Mouse (Mus musculus) small intestine, adult 2 months (tissue): ENCODE measurements at regions not wholly inside any gene's neighbourhood (a gene's known extent, or its start where the extent isn't known, plus 50 kb on each side); places are given as distances from the start of the nearest gene placed in this dataset.

Source experiments
- H3K27ac ChIP-seq: fragments of 200-500 bp; 2 replicates; pipeline ENCODE4 v1.5.1; 2012; ENCODE audit warnings: low read depth, low read length, control low read depth, inconsistent platforms; ENCODE audit not compliant: insufficient read depth
- H3K27me3 ChIP-seq: fragments of 200-500 bp; 2 replicates; pipeline ENCODE4 v1.6.1; 2012; ENCODE audit warnings: mild to moderate bottlenecking, moderate library complexity, low read length, inconsistent platforms; ENCODE audit not compliant: control insufficient read depth, insufficient read depth
- H3K36me3 ChIP-seq: fragments of 200-500 bp; 2 replicates; pipeline ENCODE4 v1.6.1; 2012; ENCODE audit warnings: mild to moderate bottlenecking, low read length, control low read depth, inconsistent platforms; ENCODE audit not compliant: control insufficient read depth, insufficient read depth
- H3K4me1 ChIP-seq: fragments of 200-500 bp; 2 replicates; pipeline ENCODE4 v1.6.1; 2012; ENCODE audit warnings: low read length, inconsistent platforms, mixed read lengths; ENCODE audit not compliant: control insufficient read depth, insufficient read depth, insufficient read length
- H3K4me3 ChIP-seq: fragments of 200-500 bp; 2 replicates; pipeline ENCODE4 v1.5.1; 2012; ENCODE audit warnings: low read depth, mild to moderate bottlenecking, control low read depth, inconsistent platforms, low read length, moderate library complexity
- CTCF ChIP-seq: fragments of 200-500 bp; IDR thresholded peaks from 2 replicates; pipeline ENCODE4 v1.5.1; 2012; ENCODE audit warnings: low read depth, mild to moderate bottlenecking, control low read depth, inconsistent platforms, low read length, moderate library complexity, mixed read lengths; ENCODE audit not compliant: insufficient replicate concordance, insufficient read length; ENCODE audit errors: extremely low read depth
- POLR2A ChIP-seq: fragments of 200-500 bp; IDR thresholded peaks from 2 replicates; pipeline ENCODE4 v1.6.1; 2012; ENCODE audit warnings: low read depth, mild to moderate bottlenecking, control low read depth, inconsistent platforms, low read length, moderate library complexity
- WGBS: fragments of 180-500 bp; shearing (Covaris S2); methylation state at CpG from one replicate; pipeline ENCODE4 v1.1.7; 2018; 5-methylcytosine and 5-hydroxymethylcytosine counted together

DNA sequence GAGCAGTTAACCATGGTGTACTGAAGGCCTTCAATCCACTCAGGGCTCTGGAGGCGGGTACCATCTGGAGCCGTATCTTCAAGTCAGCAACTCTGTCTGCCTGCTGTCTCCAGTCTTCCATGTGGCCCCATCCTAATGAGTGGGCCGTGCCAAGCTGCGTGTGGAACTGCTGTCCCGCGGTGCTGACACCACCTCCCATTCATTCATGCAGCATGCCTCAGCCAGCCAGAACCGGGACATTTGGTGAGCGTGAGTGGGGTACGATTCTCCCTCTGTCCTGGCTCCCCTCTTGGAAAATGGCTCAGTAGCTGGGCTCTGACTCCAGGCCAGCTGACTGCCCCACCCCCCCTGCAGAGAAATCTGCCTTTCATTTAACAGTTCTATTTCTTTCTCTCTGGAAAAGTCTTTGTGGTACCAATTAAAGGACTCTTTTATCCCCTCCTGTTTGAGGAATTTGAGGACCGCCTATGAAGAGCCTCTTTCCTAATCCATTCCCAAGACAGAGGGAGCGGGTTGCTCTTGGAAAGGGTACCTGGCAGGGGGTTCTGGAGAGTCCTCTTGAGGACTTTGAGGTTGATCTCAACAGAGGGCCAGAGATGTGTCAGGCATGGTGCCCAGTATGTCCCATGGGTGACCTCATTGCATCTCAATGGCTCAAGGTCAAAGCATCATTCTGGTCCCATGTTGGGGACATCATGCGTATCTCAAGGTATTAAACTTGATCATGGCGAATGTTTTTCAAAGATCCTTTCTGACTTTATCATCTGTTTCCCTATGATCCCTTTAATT lies 55.5 kb upstream of the Brd7 start:
- Histone ChIP-seq H3K27me3 (no peaks in the 10 kb centered on the region), H3K4me3 (no peak overlapping the region), H3K27ac (no peak overlapping the region), H3K4me1 (no peaks in the 10 kb centered on the region), H3K36me3 (no peaks in the 10 kb centered on the region)
- no peak for TF ChIP-seq POLR2A
- TF ChIP-seq CTCF, result no peak
- 76% methylated on average over 13 of the region's 13 CpGs for WGBS

- WGBS, result 84% methylated on average over 2 of the region's 2 CpGs
- no peaks in the 10 kb centered on the region for H3K36me3 ChIP-seq
- TF ChIP-seq POLR2A (no peak), CTCF (no peak)
- no peak overlapping the region for H3K4me3 ChIP-seq
- H3K27ac ChIP-seq, result no peak overlapping the region
- H3K4me1 ChIP-seq, result no peaks in the 10 kb centered on the region
- no peaks in the 10 kb centered on the region for H3K27me3 ChIP-seq
Measured at GRCm38 (mm10) chr8:88423264-88423663, 61.3 kb upstream of the Brd7 start.

GRCm38 (mm10) chr8:88428560-88428959 lies 66.6 kb upstream of the Brd7 start:
- Histone ChIP-seq H3K4me3 (no peak overlapping the region), H3K27me3 (no peaks in the 10 kb centered on the region), H3K36me3 (no peaks in the 10 kb centered on the region), H3K27ac (no peak overlapping the region), H3K4me1 (no peaks in the 10 kb centered on the region)
- TF ChIP-seq CTCF (no peak), POLR2A (no peak)
- WGBS, result 61% methylated on average over 5 of the region's 5 CpGs

GRCm38 (mm10) chr8:88431389-88431788 lies 69.4 kb upstream of the Brd7 start:
- no peak overlapping the region for H3K4me3 ChIP-seq
- 80% methylated on average over 6 of the region's 6 CpGs for WGBS
- H3K4me1 ChIP-seq, result no peaks in the 10 kb centered on the region
- no peak overlapping the region for H3K27ac ChIP-seq
- no peak for TF ChIP-seq CTCF
- no peak for TF ChIP-seq POLR2A
- no peaks in the 10 kb centered on the region for H3K36me3 ChIP-seq
- no peaks in the 10 kb centered on the region for H3K27me3 ChIP-seq

DNA sequence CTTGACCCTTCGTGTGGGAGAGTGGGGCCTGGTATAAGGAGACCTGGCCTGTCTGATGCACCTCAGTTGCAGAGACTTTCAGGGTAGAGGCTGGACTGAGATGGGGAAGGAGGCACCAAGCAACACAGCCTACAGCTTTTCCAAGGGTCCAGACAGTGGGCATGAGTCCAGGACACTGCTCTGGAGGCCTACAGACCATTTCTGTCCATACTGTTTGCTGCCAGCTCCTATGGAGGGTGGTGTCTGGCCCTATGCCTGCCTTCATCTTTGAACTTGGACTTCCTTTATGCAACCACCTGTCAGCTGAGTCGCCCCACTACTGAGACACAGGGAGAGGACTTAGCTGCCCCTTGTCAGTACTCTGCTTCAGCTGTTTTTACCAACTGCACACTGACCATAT lies 73.7 kb upstream of the Brd7 start:
- WGBS, result 68% methylated on average over 2 of the region's 2 CpGs
- H3K4me1 ChIP-seq, result 0 out of 2 replicates have a peak, but pooled peaks cover 2% of the 10 kb centered on the region
- TF ChIP-seq POLR2A (no peak), CTCF (no peak)

GRCm38 (mm10) chr8:88440219-88440618 lies 78.2 kb upstream of the Brd7 start:
- TF ChIP-seq CTCF (no peak), POLR2A (no peak)
- H3K27me3 ChIP-seq, result no peaks in the 10 kb centered on the region
- no peaks in the 10 kb centered on the region for H3K36me3 ChIP-seq
- no peak overlapping the region for H3K27ac ChIP-seq
- H3K4me3 ChIP-seq, result no peak overlapping the region
- 79% methylated on average over 15 of the region's 15 CpGs for WGBS
- peaks cover 6% of the 10 kb centered on the region; the same call in 1 of the 2 replicates for H3K4me1 ChIP-seq

More for the DNA sequence above, 73.7 kb upstream of the Brd7 start:
- no peak overlapping the region for H3K27ac ChIP-seq
- H3K36me3 ChIP-seq, result no peaks in the 10 kb centered on the region
- H3K27me3 ChIP-seq, result no peaks in the 10 kb centered on the region
- H3K4me3 ChIP-seq, result no peak overlapping the region

DNA sequence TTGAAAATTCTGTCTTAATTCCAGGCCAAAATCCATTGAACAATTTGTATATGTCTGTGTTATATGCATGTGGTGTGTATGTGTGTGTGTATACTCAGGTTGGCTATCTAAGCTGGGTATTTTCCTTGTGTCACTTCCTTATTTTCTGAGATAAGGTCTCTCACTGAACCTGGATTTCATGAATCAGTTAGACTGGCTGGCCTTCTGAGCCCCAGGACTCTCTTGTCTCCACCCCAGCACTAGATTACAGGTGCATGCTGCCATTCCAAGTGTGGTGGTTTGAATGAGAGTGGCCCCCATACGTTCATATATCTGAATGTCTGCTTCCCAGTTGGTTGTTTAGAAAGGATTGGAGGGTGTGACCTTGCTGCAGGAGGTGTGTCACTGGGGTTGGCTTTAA lies 77.8 kb upstream of the Nkd1 start:
- TF ChIP-seq CTCF, result no peak
- TF ChIP-seq POLR2A, result no peak
- Histone ChIP-seq H3K27me3 (no peaks in the 10 kb centered on the region), H3K4me3 (no peak overlapping the region), H3K27ac (no peak overlapping the region), H3K4me1 (peaks cover 8% of the 10 kb centered on the region; the same call in 1 of the 2 replicates), H3K36me3 (no peaks in the 10 kb centered on the region)
- 15% methylated on average over 1 of the region's 1 CpGs for WGBS

DNA sequence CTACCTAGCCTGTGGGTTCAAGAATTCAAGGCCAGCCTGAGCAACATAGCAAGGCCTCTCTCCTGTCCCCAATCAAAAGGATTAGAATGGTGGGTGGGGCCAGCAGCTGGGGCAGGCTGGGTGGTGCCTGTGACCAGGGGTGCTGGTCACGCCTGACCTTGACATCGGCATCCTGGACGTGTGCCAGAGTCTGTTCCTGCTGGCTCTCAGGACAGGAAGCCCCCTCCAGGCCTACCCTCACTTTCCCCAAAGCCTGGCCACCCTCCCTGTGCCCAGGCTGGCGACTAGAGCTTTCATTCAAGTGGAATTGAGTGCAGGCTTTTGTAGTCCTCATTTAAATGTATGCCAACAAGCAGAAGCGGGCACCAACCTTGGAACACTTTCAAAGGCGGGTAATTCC lies 73.7 kb upstream of the Nkd1 start:
- H3K4me3 ChIP-seq, result no peak overlapping the region
- peaks cover 8% of the 10 kb centered on the region; the same call in 1 of the 2 replicates for H3K4me1 ChIP-seq
- WGBS, result 41% methylated on average over 6 of the region's 6 CpGs
- no peak overlapping the region for H3K27ac ChIP-seq
- H3K36me3 ChIP-seq, result no peaks in the 10 kb centered on the region
- H3K27me3 ChIP-seq, result 0 out of 2 replicates have a peak, but pooled peaks cover 4% of the 10 kb centered on the region
- TF ChIP-seq POLR2A, result no peak
